Mouse (Mus musculus) bone marrow, adult 2 months (tissue): ENCODE measurements around the gene Phf12. TPM values are rescaled to one million over a fixed set of nuclear protein-coding genes. Genes with fewer than 3 reads are reported as not detected.

Experiments
- H3K27ac ChIP-seq: fragments of 200-500 bp; 2 replicates; pipeline ENCODE4 v1.5.1; 2012; ENCODE audit warnings: low read depth, mild to moderate bottlenecking, control low read depth, inconsistent platforms, low read length; ENCODE audit not compliant: control insufficient read depth, poor library complexity, insufficient read depth
- H3K4me1 ChIP-seq: fragments of 200-500 bp; 2 replicates; pipeline ENCODE4 v1.6.1; 2011; ENCODE audit warnings: low read length; ENCODE audit not compliant: control insufficient read depth, insufficient read depth
- H3K4me3 ChIP-seq: fragments of 200-500 bp; replicated peaks from 2 replicates; pipeline ENCODE3; 2011; ENCODE audit warnings: mild to moderate bottlenecking, low read depth, low read length, control low read depth; ENCODE audit not compliant: control insufficient read depth
- CTCF ChIP-seq: fragments of 200-500 bp; IDR thresholded peaks from 2 replicates; pipeline ENCODE4 v1.5.1; 2011; ENCODE audit warnings: low read length, control low read depth; ENCODE audit not compliant: control insufficient read depth, insufficient read depth
- POLR2A ChIP-seq: fragments of 200-500 bp; IDR thresholded peaks from 2 replicates; pipeline ENCODE4 v1.6.1; 2011; ENCODE audit warnings: low read depth, mild to moderate bottlenecking, control low read depth, low read length, borderline replicate concordance; ENCODE audit not compliant: control insufficient read depth
- WGBS: fragments of 180-500 bp; shearing (Covaris S2); methylation state at CpG from one replicate; pipeline ENCODE4 v1.1.7; 2018; 5-methylcytosine and 5-hydroxymethylcytosine counted together
- polyA plus RNA-seq: library from polyadenylated mRNA; stranded (reverse); fragments of >200 nt; gene quantifications from 2 replicates; pipeline ENCODE4 v1.2.4, GENCODE M21; 2011; ENCODE audit warnings: low replicate concordance; ENCODE audit not compliant: missing spikeins, insufficient read depth, insufficient read length

Phf12 gene
- 41.8 and 59.4 TPM in 2 replicates for polyA plus RNA-seq

DNA sequence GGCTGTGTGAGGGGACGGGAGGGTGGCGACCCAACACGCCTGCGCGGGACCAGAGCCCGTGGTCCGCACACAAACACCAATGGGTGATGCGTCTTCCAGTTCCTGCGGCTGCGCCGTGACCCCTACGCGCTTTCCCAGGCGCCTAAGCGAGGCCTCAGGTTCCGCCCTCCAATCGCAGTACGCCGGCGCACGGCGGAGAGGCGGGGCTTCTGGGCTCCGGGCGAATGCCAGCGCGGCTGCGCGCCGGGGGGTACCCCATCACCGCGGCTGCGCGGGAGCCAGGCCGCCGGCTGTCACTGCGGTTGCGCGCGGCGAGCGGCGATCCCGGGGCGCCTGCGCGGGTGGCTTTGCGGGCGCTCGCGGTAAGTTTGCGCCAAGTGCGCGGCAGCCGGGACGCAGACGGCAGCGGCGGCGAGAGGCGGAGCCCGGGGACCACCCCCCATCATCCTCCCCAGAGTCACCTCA, at the start of gene Phf12:
Gene Phf12, plus strand, starts transcription at position 314 of the 465 bp plus-strand sequence.
- TF ChIP-seq CTCF (no peak), POLR2A (peak; percentile 30; the same call in 1 of the 2 replicates)
- H3K4me1 ChIP-seq = peaks cover 1% of the 10 kb centered on the region; the same call in 1 of the 2 replicates
- under 1% methylated on average over 62 of the region's 62 CpGs for WGBS
- H3K27ac ChIP-seq = peak within 1 kb of the TSS; percentile 90
- H3K4me3 ChIP-seq = peak within 1 kb of the TSS; percentile 85

DNA sequence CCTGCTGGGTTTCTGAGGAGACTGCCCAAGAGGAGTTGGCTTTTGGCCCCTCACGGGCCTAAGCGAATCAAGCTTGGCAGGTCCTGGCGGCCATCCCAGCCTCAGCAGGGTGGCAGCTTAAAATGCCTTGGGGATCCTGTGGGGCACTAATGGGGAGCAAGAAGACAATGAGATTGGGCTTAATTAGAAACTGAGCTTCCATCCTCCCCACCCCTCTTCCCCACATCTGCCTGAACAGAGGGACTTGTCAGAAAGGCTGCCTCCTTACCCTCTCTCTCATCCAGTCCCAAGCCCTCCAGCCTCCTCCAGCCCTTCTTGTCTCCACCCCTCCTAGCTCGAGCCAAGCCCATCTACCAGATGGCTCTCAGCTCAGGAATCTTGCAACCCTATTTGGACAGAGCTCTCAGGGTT, 48.4 kb upstream of the Phf12 start:
- no peak overlapping the region for H3K27ac ChIP-seq
- H3K4me3 ChIP-seq = no peak overlapping the region
- WGBS = 15% methylated on average over 4 of the region's 4 CpGs
- H3K4me1 ChIP-seq = no peaks in the 10 kb centered on the region
- TF ChIP-seq CTCF (no peak), POLR2A (no peak)

DNA sequence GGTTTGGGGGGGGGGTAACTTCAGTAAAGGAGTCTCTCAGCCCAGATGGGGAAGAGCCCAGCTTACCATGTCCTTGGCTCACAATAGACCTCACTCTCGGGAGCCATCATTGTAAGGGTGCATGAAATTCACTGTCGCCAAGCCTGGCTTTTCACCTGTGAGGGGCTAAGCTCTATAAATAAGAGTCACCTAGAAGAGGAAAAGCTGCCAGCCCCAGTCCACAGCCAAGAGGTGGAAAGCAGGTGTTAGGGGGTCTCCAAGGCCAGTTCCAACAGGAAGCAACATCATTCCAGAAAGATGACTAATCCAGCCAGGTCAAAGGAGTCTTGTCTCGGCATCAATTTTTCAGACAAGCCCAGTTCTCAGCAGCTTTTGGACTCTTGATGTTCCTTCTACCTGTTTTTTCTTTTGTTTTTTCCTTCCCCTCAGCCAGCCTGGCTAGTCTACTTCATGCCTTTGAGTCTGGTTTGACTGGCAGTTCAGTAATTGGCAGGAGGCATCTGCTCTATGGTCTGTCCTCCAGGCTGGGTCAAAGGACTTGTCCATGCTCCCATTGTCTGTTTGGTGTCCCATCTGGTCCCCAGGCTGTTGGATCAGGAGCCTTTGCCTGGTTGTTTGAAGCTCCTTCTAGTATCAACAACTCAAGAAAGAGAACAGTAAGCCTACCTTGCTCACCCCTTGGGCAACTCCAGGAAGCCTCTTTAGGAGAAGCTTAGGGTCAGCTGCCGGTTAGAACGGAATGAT, 47.8 kb upstream of the Phf12 start:
- WGBS = 58% methylated on average over 5 of the region's 5 CpGs
- no peaks in the 10 kb centered on the region for H3K4me1 ChIP-seq
- H3K4me3 ChIP-seq = no peak overlapping the region
- no peak overlapping the region for H3K27ac ChIP-seq
- TF ChIP-seq POLR2A (no peak), CTCF (no peak)

DNA sequence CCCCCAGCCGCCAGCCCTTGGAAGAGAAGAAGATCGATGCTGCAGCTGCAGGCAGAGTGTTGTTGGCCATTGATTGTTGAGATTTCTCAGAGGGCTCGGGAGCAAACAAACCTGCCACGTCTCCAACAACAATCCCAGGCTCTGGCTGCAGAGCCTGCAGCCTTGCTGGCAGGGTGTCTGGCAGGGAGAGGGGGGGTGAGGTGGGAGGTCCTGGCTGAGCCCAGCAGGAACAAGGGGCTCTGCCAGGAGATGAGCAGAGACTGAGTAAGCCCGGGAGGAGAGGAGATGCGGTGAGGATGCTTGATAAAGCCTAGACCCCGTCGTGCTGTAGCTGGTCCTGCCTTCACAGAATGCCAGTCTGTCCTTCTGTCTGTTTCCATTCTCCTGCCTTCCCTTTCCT, 45.7 kb upstream of the Phf12 start:
- Histone ChIP-seq H3K4me3 (no peak overlapping the region), H3K27ac (no peak overlapping the region), H3K4me1 (no peaks in the 10 kb centered on the region)
- WGBS = 20% methylated on average over 8 of the region's 8 CpGs
- no peak for TF ChIP-seq POLR2A
- no peak for TF ChIP-seq CTCF

DNA sequence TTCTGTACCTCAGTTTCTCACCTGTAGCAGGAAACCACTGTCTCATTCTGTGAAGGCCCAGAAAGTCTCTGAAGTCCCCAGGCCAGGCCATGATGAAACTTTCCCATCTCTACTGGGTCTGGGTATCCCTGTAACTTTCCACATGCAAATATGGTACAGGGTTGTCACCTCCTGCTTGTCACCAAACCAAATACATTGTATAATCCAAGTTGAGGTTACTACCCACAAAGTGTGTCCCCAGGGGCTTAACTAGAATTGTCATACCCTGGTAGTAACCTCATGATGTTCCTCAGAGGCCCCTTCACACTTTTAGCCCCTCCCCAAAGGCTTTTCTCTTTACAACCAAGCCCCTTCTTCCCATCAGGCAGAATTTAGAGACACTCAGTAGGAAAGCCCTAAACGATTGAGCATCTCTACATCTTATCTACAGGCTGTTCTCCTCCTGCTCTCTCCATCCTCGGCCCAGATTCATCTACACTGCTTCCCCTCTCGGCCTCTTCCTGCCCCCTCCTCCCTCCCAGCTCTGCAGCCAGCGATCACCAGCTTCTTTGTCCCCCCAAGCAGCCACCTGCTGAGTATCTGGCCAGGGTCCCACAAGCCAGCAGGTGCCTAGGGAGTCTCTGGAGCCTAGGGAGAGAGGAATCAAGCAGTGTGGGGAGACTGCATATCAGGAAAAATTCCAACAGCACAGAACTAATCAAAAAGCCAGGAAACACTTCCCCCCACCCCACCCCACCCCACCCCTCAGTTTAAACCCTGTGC, 44.7 kb upstream of the Phf12 start:
- Histone ChIP-seq H3K4me1 (no peaks in the 10 kb centered on the region), H3K27ac (no peak overlapping the region), H3K4me3 (no peak overlapping the region)
- TF ChIP-seq CTCF = no peak
- TF ChIP-seq POLR2A = no peak
- 17% methylated on average over 4 of the region's 4 CpGs for WGBS

DNA sequence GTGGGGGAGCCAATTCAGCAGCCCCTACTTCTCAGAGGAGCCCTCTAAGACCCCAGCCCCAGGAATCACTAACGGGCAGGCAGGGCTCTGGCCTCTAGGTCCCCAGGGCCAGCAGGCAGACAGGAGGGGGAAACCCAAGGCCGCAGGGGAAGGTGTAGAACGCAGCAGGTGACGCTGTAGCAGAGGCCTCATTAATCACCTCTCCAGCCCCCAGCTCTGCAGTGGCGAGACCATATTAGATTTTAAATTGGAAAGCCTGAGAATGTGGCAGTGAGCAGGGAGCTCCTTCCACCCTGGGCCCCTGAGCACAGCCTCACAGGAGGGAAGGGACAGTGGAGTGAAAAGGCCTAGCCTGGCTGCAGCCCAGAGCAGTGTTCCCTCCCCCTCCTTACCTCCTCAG, 40.3 kb upstream of the Phf12 start:
- WGBS = 48% methylated on average over 5 of the region's 5 CpGs
- Histone ChIP-seq H3K4me3 (no peak overlapping the region), H3K4me1 (no peaks in the 10 kb centered on the region), H3K27ac (no peak overlapping the region)
- TF ChIP-seq POLR2A (no peak), CTCF (no peak)

DNA sequence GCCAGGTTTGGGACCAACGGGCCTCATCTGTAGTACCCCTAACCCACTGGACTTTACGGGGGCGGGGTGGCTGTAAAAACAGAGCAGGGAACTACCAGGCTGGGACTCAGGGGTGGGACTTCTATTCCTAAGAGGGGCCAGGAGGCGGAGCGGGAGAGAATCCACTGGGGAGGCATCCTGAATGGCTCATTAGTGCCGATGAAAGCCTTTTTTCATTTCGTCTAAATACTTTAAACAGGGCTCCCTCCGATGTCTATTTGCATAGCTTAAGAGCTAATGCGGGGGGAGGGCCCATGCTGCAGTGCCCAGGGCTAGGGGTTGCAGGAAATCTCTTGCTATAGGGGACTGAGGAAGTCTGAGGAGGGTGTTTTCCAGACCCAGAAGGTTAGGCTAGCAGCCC, 34.7 kb upstream of the Phf12 start:
- 26% methylated on average over 9 of the region's 9 CpGs for WGBS
- Histone ChIP-seq H3K4me3 (no peak overlapping the region), H3K27ac (no peak overlapping the region), H3K4me1 (no peaks in the 10 kb centered on the region)
- TF ChIP-seq POLR2A (no peak), CTCF (no peak)

DNA sequence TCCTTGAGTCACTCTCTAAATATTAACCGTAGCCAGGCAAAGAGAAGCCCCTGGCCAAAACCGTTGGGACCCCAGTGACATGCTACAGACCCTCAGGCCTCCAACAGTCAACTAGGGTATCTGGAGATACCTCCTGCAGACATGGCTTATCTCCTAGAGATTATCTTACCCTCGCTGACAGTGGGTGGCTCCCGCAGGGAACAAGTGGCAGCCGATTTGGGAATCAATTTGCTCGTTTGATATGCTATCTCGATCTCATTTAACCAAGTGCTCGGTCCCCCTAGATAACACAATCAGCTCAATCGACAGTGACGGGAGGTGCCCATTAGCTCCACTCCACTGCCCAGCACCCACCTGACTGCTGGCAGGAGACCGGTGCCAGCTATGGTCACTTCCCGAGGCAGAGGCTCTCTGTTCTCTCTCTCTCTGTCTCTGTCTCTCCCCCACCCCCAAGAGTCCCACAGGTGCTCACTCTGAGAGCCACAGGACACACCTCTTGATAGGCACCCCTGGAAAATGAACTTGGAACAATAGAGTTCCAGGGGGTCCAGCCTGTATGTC, 32.3 kb upstream of the Phf12 start:
- no peak overlapping the region for H3K27ac ChIP-seq
- TF ChIP-seq POLR2A (no peak), CTCF (no peak)
- 41% methylated on average over 12 of the region's 12 CpGs for WGBS
- no peaks in the 10 kb centered on the region for H3K4me1 ChIP-seq
- no peak overlapping the region for H3K4me3 ChIP-seq
